Mouse (Mus musculus) erythroblast, adult 5-6 weeks (primary cell): ENCODE data around the gene Cdc37l1. TPM values are rescaled to one million over a fixed set of nuclear protein-coding genes. Genes with fewer than 3 reads are reported as not detected.

Source experiments
- ATAC-seq: replicated peaks from 2 replicates; pipeline ENCODE4 v1.8.0; 2016; ENCODE audit warnings: moderate number of reproducible peaks, mild to moderate bottlenecking, moderate TSS enrichment, inconsistent platforms; ENCODE audit not compliant: poor library complexity, low FRiP score, severe bottlenecking
- total RNA-seq, 2 experiments: library from RNA; stranded (forward) in 1 of 2; stranded (reverse) in 1 of 2; fragments of 150-400 nt in 1 of 2; fragments of 200-764, 138-1000 nt in 1 of 2; gene quantifications; 2 replicates each; pipeline versions ENCODE4 v1.2.3 to v1.2.4; 2015 to 2017; ENCODE audit warnings: low replicate concordance in 2 of 2

Gene Cdc37l1
- total RNA-seq (2015; ENCODE audit: low replicate concordance) (17.1 and 27.7 TPM in 2 replicates), total RNA-seq (2017; ENCODE audit: low replicate concordance) (27.0 and 27.5 TPM in 2 replicates)

- peak; percentile 99 for ATAC-seq
Measured at GRCm38 (mm10) chr19:28990194-28990589, at the start of gene Cdc37l1. TSS of gene Cdc37l1 (plus strand) at chr19:28990352.

DNA sequence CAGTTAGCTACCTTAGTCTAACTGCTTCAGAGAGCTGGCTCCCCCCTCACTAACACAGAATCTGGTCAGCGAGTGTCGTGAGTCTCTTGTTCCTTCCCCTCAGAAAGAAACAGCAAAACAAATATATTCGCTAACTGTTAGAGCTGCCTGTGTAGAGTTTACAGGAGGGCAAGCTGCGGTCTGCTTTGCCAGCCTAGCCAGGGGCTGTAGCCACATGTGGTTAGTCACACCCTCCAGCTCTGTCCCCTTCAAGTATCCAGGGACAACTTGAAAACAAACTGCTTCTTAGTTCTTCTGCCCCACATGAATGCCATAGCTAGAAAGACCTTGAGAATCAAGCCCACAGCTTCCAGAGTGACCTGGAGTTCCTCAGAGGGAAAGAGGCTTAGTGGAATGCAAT, 48.9 kb upstream of the Cdc37l1 start:
- ATAC-seq: no peak

GRCm38 (mm10) chr19:28946782-28947181, 43.4 kb upstream of the Cdc37l1 start:
- no peak for ATAC-seq

GRCm38 (mm10) chr19:28947311-28947710, 42.8 kb upstream of the Cdc37l1 start:
- no peak for ATAC-seq

GRCm38 (mm10) chr19:28951251-28951650, 38.9 kb upstream of the Cdc37l1 start:
- ATAC-seq: no peak

DNA sequence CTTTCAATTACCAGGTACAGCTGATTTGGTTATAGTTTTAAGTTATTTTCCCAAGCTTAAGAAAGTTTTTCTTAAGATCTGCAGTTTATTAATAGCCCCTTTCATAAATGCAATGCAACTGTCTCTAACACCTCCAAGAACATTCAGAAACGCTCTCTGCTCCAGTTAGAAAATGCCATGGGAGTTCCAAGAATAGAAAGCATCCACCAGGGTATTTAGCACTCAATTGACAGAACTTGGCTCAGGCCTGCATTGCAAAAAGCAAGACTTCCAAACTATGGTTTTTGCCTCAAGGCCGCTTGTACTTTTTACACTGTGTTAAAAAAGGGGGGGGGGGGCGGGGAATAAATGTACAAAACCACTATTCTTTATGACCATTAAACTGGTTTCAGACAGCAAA, 27.0 kb upstream of the Cdc37l1 start:
- ATAC-seq: no peak

DNA sequence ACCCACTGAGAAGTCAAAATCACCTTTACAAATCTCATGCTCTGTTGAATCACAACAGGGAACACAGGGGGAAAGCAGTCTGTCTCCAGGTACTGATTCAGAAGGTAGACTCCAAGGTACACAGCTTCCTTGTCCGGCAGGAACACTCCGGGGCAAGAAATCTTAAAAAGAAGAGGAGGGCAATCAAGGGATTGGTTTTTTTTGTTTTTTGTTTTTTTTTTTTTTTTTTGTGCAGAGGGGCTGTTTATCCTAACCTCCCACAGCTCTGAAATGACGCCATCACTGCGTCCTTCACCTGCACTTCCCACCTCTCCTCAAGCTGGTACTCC, 26.7 kb upstream of the Cdc37l1 start:
- no peak for ATAC-seq

GRCm38 (mm10) chr19:28963842-28964551, 26.2 kb upstream of the Cdc37l1 start, which contains the start of gene Plpp6:
TSS of gene Plpp6 (plus strand) at chr19:28963953.
- peak; percentile 83 for ATAC-seq

DNA sequence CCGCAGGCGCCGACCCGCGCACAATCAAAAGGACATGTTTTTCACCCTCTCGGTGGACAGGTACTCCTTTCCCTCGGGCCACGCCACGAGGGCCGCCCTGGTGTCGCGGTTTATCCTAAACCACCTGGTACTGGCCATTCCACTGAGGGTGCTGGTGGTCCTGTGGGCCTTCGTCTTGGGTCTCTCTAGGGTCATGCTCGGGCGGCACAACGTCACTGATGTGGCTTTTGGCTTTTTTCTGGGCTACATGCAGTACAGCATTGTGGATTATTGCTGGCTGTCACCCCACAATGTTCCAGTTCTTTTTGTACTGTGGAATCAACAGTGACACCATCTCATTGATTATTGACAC, 25.6 kb upstream of the Cdc37l1 start:
- ATAC-seq: no peak

DNA sequence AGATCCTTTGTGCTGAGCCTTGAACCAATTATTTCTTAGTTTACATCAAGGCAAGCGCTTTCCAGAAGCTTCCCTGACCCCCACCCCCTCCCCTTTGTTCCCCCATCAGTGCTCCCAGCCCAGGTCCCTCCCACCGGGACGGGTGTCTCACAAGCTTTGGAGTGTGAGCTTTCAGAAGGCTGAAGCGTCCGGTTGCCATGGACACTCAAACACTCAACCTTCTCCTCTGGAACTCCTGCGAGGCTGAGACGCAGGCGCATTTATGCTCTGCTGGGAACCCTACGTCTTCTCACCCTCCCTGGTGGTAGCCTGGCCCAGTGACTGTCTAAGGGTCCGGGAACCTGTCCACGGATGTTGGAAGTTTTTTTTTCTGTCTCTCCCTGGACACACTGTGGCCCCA, 22.5 kb upstream of the Cdc37l1 start, which contains the start of gene 4430402I18Rik:
4430402I18Rik (minus strand) TSS at position 149 of the 400 bp plus-strand sequence.
- no peak for ATAC-seq

DNA sequence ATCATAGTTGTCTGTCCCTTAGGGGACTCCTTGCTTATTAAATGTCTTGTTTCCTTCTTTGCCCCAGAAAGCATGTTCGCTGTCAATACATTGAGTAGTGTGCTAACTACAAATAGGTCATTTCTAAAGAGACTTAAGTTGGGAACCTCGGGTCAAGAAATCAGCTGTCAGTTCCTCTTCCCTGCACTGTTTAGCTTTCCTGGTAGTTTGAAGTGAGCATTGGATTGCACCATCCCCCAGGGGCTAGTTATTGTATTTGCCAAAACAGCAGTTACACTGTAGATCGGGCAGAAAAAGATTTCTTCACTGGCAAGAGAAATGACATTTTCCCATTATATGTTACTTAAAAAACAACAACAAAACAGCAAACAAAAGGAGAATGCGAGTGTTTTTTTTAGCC, 22.0 kb upstream of the Cdc37l1 start:
- ATAC-seq: no peak

DNA sequence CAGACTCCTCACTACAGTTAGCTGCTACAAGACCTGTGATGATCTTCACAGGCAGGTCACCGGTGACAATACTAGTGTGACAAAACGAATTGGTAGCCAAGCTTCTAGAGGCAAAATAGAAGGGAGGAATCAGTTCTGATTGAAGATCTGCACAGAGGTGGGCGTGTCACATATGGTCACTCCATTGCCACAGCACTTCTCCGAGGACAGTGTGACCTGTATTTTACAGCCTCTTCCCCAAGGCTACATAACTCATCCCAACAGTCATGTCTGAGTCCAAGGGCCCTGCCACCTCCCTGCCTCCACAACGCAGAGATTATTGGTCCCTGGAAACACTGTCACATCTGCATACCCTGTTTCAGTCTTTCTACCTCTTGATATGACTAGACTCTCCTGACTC, 20.9 kb upstream of the Cdc37l1 start:
- no peak for ATAC-seq

DNA sequence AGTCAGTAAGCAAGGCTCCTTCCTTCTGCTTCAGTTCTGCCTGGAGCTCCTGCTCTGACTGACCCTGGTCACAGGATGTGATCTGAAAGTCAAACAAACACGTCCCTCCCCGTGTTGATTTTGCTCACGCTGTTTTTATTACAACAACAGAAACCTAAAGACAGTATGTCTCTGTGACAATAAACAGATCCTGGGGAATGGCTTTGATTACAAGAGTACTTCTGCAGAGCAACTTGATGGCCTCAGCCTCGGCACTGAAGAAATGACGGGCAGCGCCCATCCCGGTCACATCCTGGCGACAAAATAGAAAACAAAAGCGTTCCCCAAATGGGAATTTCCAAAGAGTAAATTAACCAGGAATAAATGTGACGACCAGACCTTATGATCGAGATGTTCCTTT, 19.9 kb upstream of the Cdc37l1 start:
- ATAC-seq: no peak

DNA sequence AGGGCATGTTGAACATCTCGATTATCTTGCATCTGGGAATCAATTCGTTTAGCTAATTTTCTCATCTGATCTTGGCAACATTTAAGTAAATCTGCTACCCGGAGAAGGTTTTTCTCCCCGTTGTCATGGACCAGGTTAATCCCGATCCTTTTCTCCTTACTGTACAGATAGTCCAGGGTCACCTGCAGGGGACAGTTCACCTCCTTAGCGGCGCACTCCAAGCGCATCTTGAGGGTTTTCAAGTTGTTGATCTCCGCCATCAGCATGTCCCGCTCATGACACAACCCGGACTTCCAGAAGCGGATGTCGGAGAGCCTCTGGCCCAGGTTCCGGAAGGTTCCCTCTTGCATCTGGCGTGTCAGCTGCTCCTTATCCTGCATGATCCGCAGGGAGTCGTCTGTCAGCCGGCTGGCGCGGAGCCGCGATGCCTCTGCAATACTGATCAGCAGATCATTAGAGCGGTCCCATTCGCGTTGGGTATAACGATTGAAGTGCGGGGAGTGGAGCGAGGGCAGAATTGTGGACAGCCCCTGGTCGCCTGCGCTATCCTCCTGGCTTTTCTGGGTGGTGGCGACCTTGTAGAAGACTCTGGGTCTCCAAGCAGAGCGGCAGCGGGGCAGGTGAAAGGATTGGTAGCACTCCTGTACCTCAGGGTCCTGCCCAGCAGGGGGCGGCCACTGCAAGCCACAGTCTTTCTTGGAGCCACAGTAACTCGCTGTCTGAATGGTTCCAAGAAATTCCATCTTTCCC, 15.1 kb upstream of the Cdc37l1 start:
- ATAC-seq: peak; percentile 94

- ATAC-seq: no peak
Measured at GRCm38 (mm10) chr19:28982617-28983016, 7.5 kb upstream of the Cdc37l1 start.

DNA sequence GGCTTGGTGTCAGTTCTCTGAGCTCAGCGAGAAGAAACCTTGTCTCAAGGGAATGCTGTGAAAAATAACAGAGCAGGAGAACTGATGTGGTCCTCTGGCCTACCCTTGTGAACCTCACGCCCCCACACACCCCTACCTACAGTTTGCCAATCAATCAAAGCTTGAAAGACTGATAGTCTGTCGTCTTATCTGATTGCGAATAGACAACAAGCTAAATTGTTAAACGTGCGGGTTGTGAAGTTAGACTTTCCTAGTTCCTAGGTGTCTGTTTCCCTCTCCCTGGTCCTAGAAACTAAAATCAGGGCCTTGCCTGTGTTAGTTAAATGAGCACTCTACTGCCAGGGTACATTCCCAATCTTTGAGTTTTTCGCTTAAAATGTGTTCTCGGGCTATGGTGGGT, 637 bp upstream of the Cdc37l1 start:
- no peak; the same call in 1 of the 2 replicates for ATAC-seq

DNA sequence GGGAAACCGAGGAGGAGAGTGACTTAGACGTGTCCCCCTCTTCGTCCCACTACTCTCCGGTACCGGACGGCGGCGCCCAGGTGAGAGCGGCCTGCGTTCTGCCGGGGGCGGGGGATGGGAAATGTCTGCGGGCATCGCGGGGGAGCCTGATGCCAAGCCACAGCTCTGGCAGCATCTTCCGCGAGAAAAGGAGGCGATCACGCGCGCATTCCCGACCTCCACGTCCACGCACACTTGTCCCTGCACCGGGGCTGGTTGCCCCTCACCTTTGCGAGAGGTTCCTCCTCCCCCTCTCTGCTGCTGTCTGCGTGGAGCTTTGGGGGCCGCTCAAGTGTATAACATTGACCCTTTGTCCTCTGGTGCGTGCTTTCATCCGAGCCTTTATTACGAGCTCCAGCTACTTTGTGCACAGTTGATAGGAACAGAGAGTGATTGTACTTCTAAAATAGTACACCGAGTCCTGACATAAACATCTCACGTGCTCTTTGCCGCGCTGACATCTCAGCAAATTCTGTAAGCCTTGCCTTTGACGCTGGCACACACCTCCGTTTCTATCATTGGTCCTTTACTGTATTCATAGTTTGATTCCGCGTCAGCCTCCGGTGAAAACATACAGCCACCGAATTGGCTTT, 554 bp downstream of the Cdc37l1 start:
- ATAC-seq: peak; percentile 40

DNA sequence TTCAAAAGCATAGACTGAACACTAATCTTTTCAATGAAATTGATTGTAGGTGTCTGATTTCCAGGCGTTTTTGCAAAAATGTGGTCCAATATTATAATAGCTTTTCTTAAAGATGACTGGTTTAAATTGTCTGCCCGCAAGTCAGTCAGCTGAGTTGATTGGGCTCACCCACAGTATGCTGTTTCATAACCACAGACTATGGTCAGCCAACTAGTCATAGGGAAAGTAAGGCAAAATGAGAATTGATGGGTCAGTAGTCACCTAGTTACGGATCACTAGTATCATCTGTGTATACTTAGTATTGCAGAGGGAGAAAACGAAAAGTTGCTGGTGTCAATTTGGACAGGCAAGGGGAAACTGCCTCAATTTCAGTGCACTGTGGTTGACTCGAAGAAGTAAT, 1.2 kb downstream of the Cdc37l1 start:
- ATAC-seq: no peak

DNA sequence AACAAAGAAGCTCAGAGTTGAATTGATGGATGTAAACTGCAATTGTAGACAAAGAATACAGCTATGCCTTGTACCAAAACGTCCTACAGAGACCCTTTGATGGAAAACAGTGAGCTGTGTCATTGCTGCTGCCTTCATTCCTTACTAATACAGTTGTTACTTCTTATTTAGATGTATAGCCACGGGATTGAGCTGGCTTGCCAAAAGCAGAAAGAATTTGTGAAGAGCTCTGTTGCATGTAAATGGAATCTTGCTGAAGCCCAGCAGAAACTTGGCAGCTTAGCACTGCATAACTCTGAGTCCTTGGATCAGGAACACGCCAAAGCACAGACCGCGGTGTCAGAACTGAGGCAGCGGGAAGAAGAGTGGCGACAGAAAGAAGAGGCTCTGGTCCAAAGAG, 4.7 kb downstream of the Cdc37l1 start:
- no peak for ATAC-seq

- no peak for ATAC-seq
Measured at GRCm38 (mm10) chr19:28995366-28995765, 5.2 kb downstream of the Cdc37l1 start.
